Mouse (Mus musculus): ENCODE measurements around the gene Gm10999.
"Not testable (repeated sequence)": the region's sequence is repeated elsewhere in the genome, so short reads cannot be mapped to it uniquely, and the experiment has no call there.

Gene Gm10999

DNA sequence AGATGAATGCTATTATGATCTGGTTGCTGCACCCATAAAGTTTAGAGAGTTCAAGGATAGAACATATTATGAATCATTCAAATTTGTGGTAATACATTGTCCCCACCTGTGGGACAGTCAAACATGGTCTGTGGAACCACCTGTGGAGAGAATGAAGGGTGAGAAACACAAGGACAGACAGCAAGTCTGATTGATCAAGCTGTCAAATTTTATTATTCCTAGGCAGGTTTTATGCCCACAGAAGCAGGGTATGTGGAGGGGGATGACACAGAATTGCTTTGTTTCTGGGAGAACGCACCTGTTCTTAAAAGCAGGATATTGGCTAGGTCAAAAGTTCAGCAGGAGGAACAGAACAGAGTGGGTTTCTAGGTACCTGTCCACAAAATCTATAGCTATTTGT, at the start of gene Gm10999:
Gene Gm10999, minus strand, starts transcription at position 101 of the 400 bp plus-strand sequence.
- DNase-seq, result no peak

DNA sequence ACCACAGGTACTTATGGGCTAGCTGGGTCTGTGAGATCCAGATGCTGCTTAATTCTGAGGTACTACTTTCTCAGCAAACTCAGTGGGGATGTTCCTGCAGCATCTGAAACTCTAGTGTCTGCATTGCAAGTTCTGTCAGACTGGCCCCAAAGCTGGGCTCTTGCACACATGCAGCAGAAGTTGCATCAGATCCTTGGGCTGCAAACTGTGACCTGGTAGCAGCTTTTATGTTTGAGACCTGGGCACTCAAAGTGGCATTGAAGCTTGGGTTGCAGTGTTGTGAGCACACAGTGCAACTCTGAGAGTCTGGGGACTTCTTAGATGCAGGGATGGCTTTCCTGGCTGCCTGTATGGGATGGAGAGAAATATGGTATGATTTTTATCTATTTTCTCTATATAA, 2.0 kb upstream of the Gm10999 start:
- DNase-seq, result no peak

DNA sequence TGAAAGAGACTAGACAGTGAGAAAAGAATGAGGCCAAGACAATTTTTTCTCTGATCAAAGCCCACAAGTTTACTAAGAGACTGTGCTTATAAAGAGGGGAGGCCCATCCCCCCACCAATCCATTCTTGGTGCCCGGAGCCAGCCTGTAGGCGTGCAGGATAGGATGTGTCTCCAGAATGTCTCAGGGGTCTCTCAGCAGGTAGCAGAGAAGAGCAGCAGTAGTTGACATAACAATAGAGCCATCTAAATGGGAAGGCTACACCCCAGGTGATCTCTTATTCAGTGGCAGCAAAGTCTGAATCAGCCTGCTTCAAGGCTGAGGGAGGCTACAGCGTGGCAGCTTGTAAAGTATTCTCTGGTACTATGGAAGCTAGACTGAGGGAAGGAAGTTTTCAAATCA, 15.7 kb downstream of the Gm10999 start:
- DNase-seq, result not testable (repeated sequence)

Data from cerebellum, adult 9-10 months (tissue).